Mouse (Mus musculus) ZHBTc4 (cell line): ENCODE data around the gene C2cd4b.

Experiments
- DNase-seq: peaks from one replicate; pipeline ENCODE4 v3.0.0-alpha.2; 2011; ENCODE audit warnings: low read depth, low spot score

C2cd4b gene

GRCm38 (mm10) chr9:67771293-67771692, 12.1 kb downstream of the C2cd4b start:
- no peak for DNase-seq

GRCm38 (mm10) chr9:67774201-67774600, 15.0 kb downstream of the C2cd4b start:
- no peak for DNase-seq

GRCm38 (mm10) chr9:67778553-67778952, 19.3 kb downstream of the C2cd4b start:
- no peak for DNase-seq

GRCm38 (mm10) chr9:67782786-67783185, 23.5 kb downstream of the C2cd4b start:
- DNase-seq = no peak

- no peak for DNase-seq
These were observed 24.2 kb downstream of the C2cd4b start for GRCm38 (mm10) chr9:67783464-67783863.

GRCm38 (mm10) chr9:67783925-67784324, 24.7 kb downstream of the C2cd4b start:
- DNase-seq = peak; percentile 59

- peak; percentile 8 for DNase-seq
These were observed 27.1 kb downstream of the C2cd4b start for GRCm38 (mm10) chr9:67786311-67786710.

GRCm38 (mm10) chr9:67787671-67788070, 28.4 kb downstream of the C2cd4b start:
- DNase-seq = peak; percentile 66

- no peak for DNase-seq
These were observed 33.2 kb downstream of the C2cd4b start for GRCm38 (mm10) chr9:67792405-67792804.

GRCm38 (mm10) chr9:67793501-67793900, 34.3 kb downstream of the C2cd4b start:
- DNase-seq = no peak

- no peak for DNase-seq
These were observed 35.0 kb downstream of the C2cd4b start for GRCm38 (mm10) chr9:67794216-67794615.

GRCm38 (mm10) chr9:67794668-67795067, 35.4 kb downstream of the C2cd4b start:
- no peak for DNase-seq

- no peak for DNase-seq
These were observed 36.0 kb downstream of the C2cd4b start for GRCm38 (mm10) chr9:67795205-67795675.

GRCm38 (mm10) chr9:67799078-67799819, 40.0 kb downstream of the C2cd4b start:
- no peak for DNase-seq

GRCm38 (mm10) chr9:67802241-67802640, 43.0 kb downstream of the C2cd4b start:
- DNase-seq = peak; percentile 74

GRCm38 (mm10) chr9:67807000-67807399, 47.8 kb downstream of the C2cd4b start:
- DNase-seq = no peak

- DNase-seq = peak; percentile 66
These were observed 51.3 kb downstream of the C2cd4b start for GRCm38 (mm10) chr9:67810527-67810926.
